Mouse (Mus musculus): Measurements from ENCODE around the gene Adam12.

GRCm38 (mm10) chr7:133888926-133889920 lies 342.7 kb downstream of the Adam12 start:
- TF ChIP-seq CTCF (IDR thresholded peaks at IDR 0.05) (no peak), POLR2A (IDR thresholded peaks at IDR 0.05; ENCODE audit: insufficient read depth, low read depth, low read length) (no peak)

Measured in heart, adult 2 months (tissue).